Mouse (Mus musculus): ENCODE measurements at regions not wholly inside any gene's neighbourhood (a gene's known extent, or its start where the extent isn't known, plus 50 kb on each side); places are given as distances from the start of the nearest gene placed in this dataset.

DNA sequence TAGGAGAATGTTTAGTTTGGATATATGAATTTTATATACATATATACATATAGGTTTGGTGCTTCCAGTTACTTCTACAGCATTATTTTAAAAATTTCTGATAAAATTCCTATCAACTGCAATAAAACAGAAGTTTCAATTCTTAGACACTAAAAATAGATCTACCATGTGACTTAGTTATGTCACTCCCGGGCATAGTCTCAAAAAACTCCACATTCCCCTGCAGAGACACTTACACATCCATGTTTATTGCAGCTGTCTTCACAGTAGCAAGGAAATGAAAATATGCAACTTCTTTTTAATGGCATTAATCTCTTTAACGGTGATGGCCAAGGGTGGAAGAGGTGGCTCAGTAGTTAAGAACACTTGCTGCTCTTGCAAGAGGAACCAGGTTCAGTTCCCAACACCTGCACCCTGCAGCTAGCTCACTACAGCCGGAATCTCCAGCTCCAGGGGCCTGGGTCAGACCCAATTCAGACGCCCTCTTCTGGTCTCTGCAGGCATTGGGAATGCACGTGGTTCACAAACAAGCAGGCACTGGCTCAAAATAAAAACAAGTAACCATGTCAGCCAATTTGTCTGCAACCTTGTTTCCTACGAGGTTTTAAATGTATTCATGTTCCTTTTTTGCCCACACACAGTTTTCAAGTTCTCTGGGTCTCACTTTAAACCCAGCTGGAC lies 204.4 kb downstream of the Adra2a start:
- DNase-seq = peak; percentile 22

DNA sequence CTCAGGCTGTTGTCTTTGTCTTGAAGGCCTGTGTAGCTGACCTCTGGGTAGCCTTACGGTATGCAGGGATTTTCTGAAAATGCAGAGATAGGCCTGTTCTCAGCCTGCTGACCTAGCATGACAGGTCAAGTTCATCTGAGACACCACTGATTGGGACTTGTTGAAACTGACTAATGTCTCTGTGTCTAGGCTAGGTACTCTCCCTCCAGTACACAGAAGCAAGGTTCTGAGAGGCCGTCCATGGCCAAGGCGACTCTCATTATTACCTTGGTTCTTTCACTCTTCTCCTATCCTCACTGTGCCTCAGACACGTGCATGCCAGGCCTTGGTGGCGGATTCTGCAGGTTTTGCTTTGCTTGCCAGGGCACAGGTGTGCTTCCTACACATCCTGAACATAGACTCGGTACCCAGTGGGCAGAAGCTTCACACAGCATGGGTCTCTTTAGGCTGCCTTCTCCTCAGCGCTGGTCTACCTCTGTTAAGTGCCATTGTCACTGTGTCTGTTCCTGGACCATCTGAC lies 208.3 kb downstream of the Adra2a start:
- DNase-seq = no peak

DNA sequence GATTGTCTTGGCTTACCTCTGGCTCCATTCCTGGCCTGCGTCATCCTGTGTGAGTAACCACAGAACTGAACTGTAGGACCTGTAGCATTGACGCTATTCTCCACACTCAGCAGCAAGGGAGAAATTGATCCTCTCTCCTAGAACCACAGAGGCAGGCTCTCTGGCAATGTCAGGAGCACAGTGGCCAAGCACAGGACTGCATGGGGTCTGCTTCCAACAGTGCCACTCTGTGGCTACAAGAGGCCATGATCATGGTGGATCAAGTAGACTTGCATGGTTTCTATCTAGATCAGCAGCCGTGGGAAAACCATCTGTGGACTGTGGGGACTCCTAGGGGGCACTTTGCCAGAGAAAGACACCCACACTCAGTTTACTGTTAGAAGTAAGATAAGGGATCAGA lies 213.9 kb downstream of the Adra2a start:
- no peak for DNase-seq

DNA sequence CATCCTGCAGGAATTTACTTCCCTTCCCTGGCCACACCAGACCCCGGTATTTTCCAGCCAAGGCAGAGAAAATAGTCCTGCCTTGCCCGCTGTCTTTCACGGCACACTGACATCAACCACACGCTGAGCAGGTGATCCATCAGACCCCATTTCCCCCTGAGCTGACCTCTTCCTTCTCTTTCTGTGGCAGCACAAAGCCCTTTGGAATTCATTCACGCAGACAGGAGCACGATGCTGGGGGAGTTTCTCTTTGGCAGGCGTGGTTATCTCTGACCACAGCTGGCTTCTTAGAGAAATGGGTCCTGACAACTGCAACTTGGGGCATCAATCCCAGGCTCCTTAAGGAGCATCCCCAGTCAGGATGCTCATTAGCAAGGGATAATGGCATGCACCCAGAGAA lies 215.2 kb downstream of the Adra2a start:
- no peak for DNase-seq

DNA sequence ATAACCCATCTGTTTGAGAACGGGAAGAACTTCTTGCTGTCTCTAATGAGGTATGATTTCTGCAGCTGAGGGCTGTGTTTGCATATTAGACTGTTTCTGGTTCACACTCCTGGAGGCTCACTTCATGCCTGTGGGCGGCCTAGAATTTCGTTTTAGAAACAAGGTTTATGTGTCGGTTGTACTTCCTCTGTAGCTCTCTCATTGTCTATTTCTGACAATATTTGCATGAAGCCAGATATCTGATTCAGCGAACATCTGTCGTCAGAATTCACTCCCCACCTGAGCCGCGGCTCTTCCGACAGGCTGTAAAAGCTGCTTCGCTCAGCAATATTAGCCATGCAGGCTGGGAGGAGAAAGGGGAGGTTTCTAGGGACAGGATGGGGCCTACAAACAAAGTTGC lies 233.4 kb downstream of the Adra2a start:
- no peak for DNase-seq

GRCm38 (mm10) chr19:54285481-54285880 lies 241.5 kb downstream of the Adra2a start:
- DNase-seq = no peak

DNA sequence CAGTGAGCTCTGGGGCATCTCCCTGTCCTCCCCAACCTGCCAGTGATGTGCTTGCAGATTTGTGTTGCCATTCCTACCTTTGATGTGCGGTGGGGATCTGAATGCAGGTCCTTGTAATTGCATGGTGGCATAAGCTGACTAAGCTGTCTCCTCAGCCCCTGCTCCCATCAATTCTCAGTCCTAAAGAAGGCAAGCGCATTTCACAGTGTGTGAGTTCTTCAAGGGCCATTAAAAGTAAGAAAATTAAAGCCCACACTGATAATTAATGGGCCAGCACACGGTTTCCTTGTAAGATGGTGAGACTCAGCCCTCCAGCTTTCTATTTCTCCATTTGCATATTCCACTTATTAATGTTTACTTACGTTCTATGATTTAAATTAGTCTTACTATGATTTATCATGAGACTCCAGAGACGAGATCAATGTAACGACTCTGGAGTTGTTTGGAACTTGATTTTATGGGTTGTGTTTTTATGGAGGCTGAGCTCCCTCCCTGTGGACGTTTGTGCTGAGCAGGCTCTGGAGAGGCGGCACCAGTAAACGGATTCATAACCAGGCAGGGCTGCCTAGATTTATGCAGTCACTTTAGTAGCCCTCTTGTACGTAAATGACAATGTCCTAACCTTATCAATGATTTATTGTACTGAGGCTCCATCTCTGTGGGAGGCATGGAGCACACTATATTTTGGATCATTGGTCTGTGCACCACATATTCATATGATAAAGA lies 253.9 kb downstream of the Adra2a start:
- no peak for DNase-seq

DNA sequence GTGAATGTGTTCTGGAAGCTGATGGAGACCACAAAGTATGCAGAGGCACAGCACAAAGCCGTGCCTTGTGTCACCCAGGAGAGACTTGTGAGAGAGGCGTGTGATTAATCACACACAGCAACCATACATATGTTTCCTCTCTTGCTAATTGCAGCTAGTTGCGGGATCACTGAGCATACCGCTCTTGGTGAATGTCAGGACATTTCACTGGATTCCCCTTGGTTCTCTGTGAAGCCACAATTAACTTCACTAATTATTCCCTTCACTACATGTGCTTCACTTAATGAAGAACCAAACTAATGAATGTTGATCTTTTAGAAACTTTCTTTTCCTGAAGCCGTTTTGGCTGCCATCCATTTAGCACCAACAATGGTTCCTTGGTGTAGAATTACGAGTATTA lies 267.3 kb downstream of the Adra2a start:
- DNase-seq = no peak

GRCm38 (mm10) chr19:54311723-54312122 lies 267.8 kb downstream of the Adra2a start:
- no peak for DNase-seq

GRCm38 (mm10) chr19:54323276-54323675 lies 279.3 kb downstream of the Adra2a start:
- no peak for DNase-seq

- DNase-seq = no peak
Measured at GRCm38 (mm10) chr19:54324991-54325390, 281.0 kb downstream of the Adra2a start.

- DNase-seq = no peak
Measured at GRCm38 (mm10) chr19:54332140-54332539, 288.2 kb downstream of the Adra2a start.

- no peak for DNase-seq
Measured at GRCm38 (mm10) chr19:54340778-54341291, 296.9 kb downstream of the Adra2a start.

- DNase-seq = no peak
Measured at GRCm38 (mm10) chr19:54359731-54360130, 315.8 kb downstream of the Adra2a start.

GRCm38 (mm10) chr19:54360660-54361059 lies 316.7 kb downstream of the Adra2a start:
- no peak for DNase-seq

GRCm38 (mm10) chr19:54385101-54385500 lies 341.1 kb downstream of the Adra2a start:
- no peak for DNase-seq

- DNase-seq = no peak
Measured at GRCm38 (mm10) chr19:54391406-54391805, 347.5 kb downstream of the Adra2a start.

DNA sequence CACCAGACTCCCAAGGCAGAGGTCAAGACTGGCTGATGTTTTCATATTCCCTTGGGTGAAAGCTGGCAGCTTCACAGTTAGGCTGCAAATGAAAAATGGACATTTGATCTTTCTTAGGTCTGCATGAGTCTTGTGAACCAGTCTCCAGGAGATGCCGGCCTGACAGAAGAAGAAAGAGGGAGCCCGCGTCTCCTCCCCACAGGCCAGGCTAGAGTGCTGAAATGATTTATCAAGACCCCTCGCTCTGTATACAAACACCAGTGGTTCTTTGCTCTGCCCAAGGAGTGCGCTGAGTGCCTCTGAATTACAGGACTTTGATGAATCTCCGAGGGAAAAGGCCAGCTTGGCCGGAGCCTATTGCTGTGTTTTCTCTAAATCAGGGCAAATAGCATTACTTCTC lies 355.7 kb downstream of the Adra2a start:
- DNase-seq = no peak

- DNase-seq = no peak
Measured at GRCm38 (mm10) chr19:54407904-54408303, 364.0 kb downstream of the Adra2a start.

GRCm38 (mm10) chr19:54429062-54429461 lies 385.1 kb downstream of the Adra2a start:
- no peak for DNase-seq

DNA sequence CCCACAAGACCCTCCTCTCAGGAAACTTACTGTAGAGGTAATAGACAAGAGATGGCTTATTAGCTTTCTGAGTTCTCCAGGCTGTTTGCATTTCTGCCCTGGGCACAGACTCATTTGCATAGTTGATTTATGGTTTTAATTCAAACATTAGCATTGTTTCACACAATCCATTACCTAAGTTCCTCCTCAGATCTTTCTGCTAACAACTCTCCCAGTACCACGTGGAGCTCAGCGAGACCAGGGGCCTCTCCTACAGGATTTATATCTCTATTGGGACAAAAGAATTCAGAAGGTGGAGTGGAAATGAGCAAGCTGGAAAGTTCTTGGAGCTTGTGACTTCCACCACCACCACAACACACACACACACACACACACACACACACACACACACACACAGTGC lies 396.8 kb downstream of the Adra2a start:
- no peak for DNase-seq

DNA sequence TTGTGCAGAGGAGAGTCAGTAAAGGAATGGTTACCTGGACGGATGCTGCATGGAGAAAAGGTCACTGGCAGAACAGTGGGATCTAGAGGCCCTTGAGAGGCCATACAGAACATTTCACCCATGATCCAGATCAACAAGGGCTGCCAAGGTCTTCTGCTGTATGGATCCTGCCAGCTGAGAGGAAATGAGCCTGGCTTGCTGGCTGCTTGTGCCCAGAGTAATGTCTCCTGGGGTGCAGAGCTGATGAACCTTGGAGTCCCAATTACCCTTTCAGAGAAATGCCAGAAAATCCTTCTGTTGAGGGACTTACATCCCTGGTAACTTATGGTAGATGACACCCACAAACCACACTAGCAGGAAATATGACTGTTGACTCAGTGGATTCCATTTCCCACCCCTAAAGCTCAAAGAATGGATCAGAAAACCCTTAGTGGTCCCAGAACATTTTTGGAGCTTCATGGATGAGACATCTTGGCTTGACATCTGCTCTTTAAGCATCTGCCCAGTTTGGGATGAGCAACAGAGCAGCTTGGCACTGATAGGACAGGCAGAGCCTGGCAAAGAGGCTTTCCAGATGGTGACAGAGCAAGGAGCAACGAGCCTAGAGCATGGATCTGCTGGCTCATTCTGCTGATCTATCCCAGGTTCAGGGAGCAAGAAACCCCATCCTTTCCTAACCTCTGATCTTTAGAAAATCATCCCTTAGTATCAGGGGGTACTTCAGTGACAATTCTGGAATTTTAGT lies 416.6 kb downstream of the Adra2a start:
- no peak for DNase-seq

DNA sequence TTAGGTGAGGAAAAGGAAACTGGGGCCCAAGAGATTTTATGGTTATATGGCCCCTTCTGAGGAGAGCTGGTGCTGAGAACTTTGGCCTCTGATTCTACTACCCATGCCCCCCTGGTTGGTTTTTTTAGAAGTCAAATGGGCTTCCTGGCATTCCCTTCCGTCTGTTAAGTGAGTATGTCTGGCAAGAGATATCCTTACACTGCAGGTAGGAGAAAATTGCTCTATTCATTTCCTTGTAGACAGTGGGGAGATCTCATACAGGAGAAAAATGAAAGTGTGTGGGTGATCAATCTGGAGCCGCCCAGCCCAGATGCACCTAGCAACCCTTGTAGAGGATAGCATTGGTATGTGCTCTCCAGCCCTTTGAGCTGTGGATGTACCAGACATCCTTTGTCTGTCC lies 418.5 kb downstream of the Adra2a start:
- DNase-seq = no peak

All from gastrocnemius, postnatal 10 days (tissue).